Mouse (Mus musculus): ENCODE data around the gene Arhgap42. TPM values are rescaled to one million over a fixed set of nuclear protein-coding genes. Genes with fewer than 3 reads are reported as not detected.

The Arhgap42 gene
- polyA plus RNA-seq, 1 experiment from 2014 or later, result 16.2 TPM

DNA sequence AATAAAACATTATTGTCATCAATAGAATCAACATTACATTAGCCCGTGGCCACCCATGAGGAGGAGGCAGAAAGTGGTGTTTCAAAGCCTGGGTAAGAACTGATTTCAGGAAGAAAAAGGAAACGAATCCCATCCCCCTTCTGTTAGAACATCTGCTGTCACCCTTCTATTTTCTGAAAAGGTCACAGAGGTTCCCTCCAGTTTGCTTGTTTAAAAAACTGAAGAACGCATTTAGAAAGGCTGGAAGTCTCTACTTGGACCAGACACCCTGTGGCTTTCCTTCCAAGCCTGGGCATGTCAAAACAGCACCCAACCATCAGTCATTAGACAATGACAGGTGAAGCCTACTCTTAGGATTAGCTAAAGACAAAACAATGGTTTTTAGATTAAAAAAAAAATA is 40.3 kb downstream of the Arhgap42 start:
- Histone ChIP-seq H3K27ac (ENCODE audit: low read depth, low read length) (no peak overlapping the region), H3K9me3 (ENCODE audit: control insufficient read depth, low read length) (no peaks in the 10 kb centered on the region), H3K27me3 (replicated peaks; ENCODE audit: control insufficient read depth, insufficient read depth, low read length) (no peaks in the 10 kb centered on the region), H3K9ac (ENCODE audit: low read depth, low read length) (no peak overlapping the region), H3K4me2 (no peak overlapping the region), H3K36me3 (ENCODE audit: control insufficient read depth, insufficient read depth, low read length) (no peaks in the 10 kb centered on the region), H3K4me3 (ENCODE audit: low read depth, low read length) (no peak overlapping the region), H3K4me1 (replicated peaks; ENCODE audit: control insufficient read depth, insufficient read depth, low read length) (no peaks in the 10 kb centered on the region)
- ATAC-seq (replicated peaks; ENCODE audit: low FRiP score), result no peak
- DNase-seq (ENCODE audit: low spot score), result no peak
- 50% methylated on average over 3 of the region's 3 CpGs for WGBS

DNA sequence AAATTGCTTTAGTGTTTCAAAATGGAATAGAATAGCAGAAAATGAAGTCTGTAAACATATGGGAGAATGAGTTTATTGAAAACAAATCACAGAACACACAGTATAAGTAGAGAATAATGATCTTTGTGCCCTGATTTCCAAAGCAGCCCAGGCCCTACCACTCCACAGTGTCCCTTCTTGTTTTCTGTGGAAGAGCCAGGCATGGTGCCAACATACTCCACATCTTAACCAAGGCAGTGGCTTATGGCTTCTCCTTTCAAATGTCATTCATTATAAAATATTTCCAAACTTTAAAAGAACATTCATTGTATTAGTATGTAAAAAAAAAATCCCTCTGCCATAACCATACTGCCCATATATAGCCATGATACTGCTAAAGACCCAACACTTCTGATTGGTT is 42.9 kb downstream of the Arhgap42 start:
- ATAC-seq (replicated peaks; ENCODE audit: low FRiP score), result no peak
- no peak overlapping the region for H3K4me2 ChIP-seq
- no peak overlapping the region for H3K27ac ChIP-seq (ENCODE audit: low read depth, low read length)
- no peak for DNase-seq (ENCODE audit: low spot score)
- H3K27me3 ChIP-seq (replicated peaks; ENCODE audit: control insufficient read depth, insufficient read depth, low read length), result no peaks in the 10 kb centered on the region
- no peak overlapping the region for H3K9ac ChIP-seq (ENCODE audit: low read depth, low read length)
- H3K4me1 ChIP-seq (replicated peaks; ENCODE audit: control insufficient read depth, insufficient read depth, low read length), result no peaks in the 10 kb centered on the region
- H3K36me3 ChIP-seq (ENCODE audit: control insufficient read depth, insufficient read depth, low read length), result no peaks in the 10 kb centered on the region
- H3K4me3 ChIP-seq (ENCODE audit: low read depth, low read length), result no peak overlapping the region
- no peaks in the 10 kb centered on the region for H3K9me3 ChIP-seq (ENCODE audit: control insufficient read depth, low read length)

DNA sequence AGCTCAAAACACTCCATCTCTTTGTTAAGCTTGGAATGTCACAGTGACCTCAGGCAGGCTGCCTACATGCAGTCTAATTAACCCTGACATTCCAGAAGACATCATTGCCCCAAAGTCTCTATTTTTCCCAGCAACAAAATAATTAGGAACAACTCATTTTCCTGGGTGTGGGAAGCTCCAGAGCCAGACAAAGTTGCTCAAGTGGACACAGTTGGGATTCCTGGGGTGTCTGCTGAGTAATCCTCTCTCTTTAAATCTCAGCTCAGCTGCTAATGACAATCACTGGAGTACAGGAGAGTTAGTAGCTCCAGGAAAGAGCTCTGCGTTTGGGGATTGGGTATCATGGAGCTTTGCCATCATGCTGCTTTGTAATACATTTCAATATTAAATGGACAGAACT is 44.4 kb downstream of the Arhgap42 start:
- H3K9ac ChIP-seq (ENCODE audit: low read depth, low read length), result no peak overlapping the region

DNA sequence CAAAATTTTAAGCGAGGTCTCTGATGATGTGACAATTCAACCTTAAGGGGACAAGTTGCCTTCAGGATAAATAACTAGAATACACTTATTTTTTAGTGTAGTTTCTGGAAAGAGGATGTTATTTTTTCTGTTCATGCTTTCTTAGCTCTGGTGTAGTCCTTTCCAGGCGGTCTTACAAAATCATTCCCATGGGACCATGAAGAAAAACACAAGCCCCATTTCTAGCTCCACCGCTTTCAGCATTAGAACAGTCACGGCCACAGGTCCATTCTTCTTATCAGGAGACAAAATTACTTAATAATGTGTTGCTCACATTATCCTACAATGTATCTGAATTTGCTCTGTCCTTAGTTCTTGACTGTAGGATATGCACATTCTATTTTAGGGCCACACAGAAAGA is 46.2 kb downstream of the Arhgap42 start:
- Histone ChIP-seq H3K4me2 (no peak overlapping the region), H3K4me1 (replicated peaks; ENCODE audit: control insufficient read depth, insufficient read depth, low read length) (no peaks in the 10 kb centered on the region), H3K36me3 (ENCODE audit: control insufficient read depth, insufficient read depth, low read length) (no peaks in the 10 kb centered on the region), H3K27me3 (replicated peaks; ENCODE audit: control insufficient read depth, insufficient read depth, low read length) (no peaks in the 10 kb centered on the region), H3K27ac (ENCODE audit: low read depth, low read length) (no peak overlapping the region), H3K9me3 (ENCODE audit: control insufficient read depth, low read length) (no peaks in the 10 kb centered on the region), H3K9ac (ENCODE audit: low read depth, low read length) (no peak overlapping the region), H3K4me3 (ENCODE audit: low read depth, low read length) (no peak overlapping the region)
- WGBS, result 90% methylated on average over 4 of the region's 4 CpGs
- ATAC-seq (replicated peaks; ENCODE audit: low FRiP score) (no peak), DNase-seq (ENCODE audit: low spot score) (no peak)

More for the DNA sequence above, 44.4 kb downstream of the Arhgap42 start:
- Histone ChIP-seq H3K36me3 (ENCODE audit: control insufficient read depth, insufficient read depth, low read length) (no peaks in the 10 kb centered on the region), H3K4me1 (replicated peaks; ENCODE audit: control insufficient read depth, insufficient read depth, low read length) (no peaks in the 10 kb centered on the region), H3K4me3 (ENCODE audit: low read depth, low read length) (no peak overlapping the region), H3K27ac (ENCODE audit: low read depth, low read length) (no peak overlapping the region), H3K9me3 (ENCODE audit: control insufficient read depth, low read length) (no peaks in the 10 kb centered on the region), H3K27me3 (replicated peaks; ENCODE audit: control insufficient read depth, insufficient read depth, low read length) (no peaks in the 10 kb centered on the region), H3K4me2 (no peak overlapping the region)
- DNase-seq (ENCODE audit: low spot score) (no peak), ATAC-seq (replicated peaks; ENCODE audit: low FRiP score) (no peak)
- 77% methylated on average over 1 of the region's 1 CpGs for WGBS

DNA sequence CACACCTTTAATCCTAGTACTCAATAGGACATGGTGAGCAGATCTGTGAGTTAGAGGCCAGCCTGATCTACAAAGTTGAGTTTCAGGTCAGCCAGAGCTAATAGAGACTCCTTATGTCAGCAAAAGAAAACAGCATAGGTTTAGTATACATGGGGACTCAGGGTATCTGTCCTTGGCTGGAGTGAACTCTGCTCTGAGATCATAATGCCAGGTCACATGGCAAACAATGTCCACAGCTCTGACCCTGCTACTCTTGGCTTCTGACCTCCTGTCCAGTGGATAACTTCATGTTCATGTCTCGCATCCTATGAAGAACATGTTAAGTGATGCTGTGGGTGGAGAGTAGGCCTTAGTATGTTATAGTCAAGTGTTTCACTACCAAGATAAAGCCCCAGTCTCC is 48.1 kb downstream of the Arhgap42 start:
- Histone ChIP-seq H3K27ac (ENCODE audit: low read depth, low read length) (no peak overlapping the region), H3K4me1 (replicated peaks; ENCODE audit: control insufficient read depth, insufficient read depth, low read length) (no peaks in the 10 kb centered on the region), H3K9ac (ENCODE audit: low read depth, low read length) (no peak overlapping the region), H3K27me3 (replicated peaks; ENCODE audit: control insufficient read depth, insufficient read depth, low read length) (no peaks in the 10 kb centered on the region), H3K4me3 (ENCODE audit: low read depth, low read length) (no peak overlapping the region), H3K9me3 (ENCODE audit: control insufficient read depth, low read length) (no peaks in the 10 kb centered on the region), H3K36me3 (ENCODE audit: control insufficient read depth, insufficient read depth, low read length) (no peaks in the 10 kb centered on the region), H3K4me2 (no peak overlapping the region)
- ATAC-seq (replicated peaks; ENCODE audit: low FRiP score) (no peak), DNase-seq (ENCODE audit: low spot score) (no peak)
- 82% methylated on average over 1 of the region's 1 CpGs for WGBS

DNA sequence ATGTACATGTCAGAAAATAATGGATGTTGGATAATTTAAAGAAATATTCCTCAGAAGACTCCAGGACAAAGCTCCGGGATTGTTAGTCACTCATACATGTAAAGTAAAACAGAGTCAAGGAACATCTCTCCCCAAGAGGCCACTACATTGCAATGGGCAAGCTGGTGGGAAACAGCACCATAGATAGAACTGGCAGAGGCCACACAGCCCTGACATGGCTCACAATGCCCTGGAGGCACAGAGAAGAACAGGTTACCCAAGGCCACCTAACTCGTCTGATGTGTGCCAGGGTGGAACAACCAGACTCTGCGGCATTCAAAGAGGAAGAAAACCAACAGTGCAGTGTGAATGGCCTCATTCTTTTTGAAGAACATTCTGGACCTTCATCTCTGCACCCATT is 50.7 kb downstream of the Arhgap42 start:
- no peak overlapping the region for H3K9ac ChIP-seq (ENCODE audit: low read depth, low read length)
- H3K4me1 ChIP-seq (replicated peaks; ENCODE audit: control insufficient read depth, insufficient read depth, low read length), result no peaks in the 10 kb centered on the region
- DNase-seq (ENCODE audit: low spot score), result no peak
- no peak for ATAC-seq (replicated peaks; ENCODE audit: low FRiP score)
- WGBS, result 86% methylated on average over 3 of the region's 3 CpGs
- no peaks in the 10 kb centered on the region for H3K9me3 ChIP-seq (ENCODE audit: control insufficient read depth, low read length)
- no peak overlapping the region for H3K4me2 ChIP-seq
- no peaks in the 10 kb centered on the region for H3K36me3 ChIP-seq (ENCODE audit: control insufficient read depth, insufficient read depth, low read length)
- no peak overlapping the region for H3K27ac ChIP-seq (ENCODE audit: low read depth, low read length)
- no peaks in the 10 kb centered on the region for H3K27me3 ChIP-seq (replicated peaks; ENCODE audit: control insufficient read depth, insufficient read depth, low read length)
- no peak overlapping the region for H3K4me3 ChIP-seq (ENCODE audit: low read depth, low read length)

DNA sequence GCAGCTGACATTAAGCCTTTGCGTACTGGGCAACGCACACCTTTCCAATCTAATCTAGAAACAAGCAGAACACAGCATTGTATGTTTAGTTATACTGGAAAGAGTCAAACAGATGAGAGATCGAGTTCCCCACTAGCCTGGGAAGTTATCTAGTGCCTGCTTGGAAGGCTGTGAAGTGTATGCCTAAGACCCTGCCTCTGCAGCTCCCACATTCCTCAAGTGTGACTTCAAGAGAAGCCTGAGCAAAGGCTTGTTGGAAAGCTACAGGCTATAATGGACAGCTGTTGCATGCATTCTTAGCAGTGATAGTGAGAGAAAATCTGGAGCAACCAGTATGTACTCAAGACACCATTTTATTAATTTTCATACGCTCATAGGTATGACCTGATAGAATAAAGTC is 61.2 kb downstream of the Arhgap42 start:
- Histone ChIP-seq H3K27me3 (replicated peaks; ENCODE audit: control insufficient read depth, insufficient read depth, low read length) (no peaks in the 10 kb centered on the region), H3K4me3 (ENCODE audit: low read depth, low read length) (no peak overlapping the region), H3K4me1 (replicated peaks; ENCODE audit: control insufficient read depth, insufficient read depth, low read length) (no peaks in the 10 kb centered on the region), H3K36me3 (ENCODE audit: control insufficient read depth, insufficient read depth, low read length) (no peaks in the 10 kb centered on the region), H3K4me2 (no peak overlapping the region), H3K9ac (ENCODE audit: low read depth, low read length) (no peak overlapping the region), H3K9me3 (ENCODE audit: control insufficient read depth, low read length) (no peaks in the 10 kb centered on the region), H3K27ac (ENCODE audit: low read depth, low read length) (no peak overlapping the region)
- 78% methylated on average over 4 of the region's 4 CpGs for WGBS
- ATAC-seq (replicated peaks; ENCODE audit: low FRiP score) (no peak), DNase-seq (ENCODE audit: low spot score) (no peak)

DNA sequence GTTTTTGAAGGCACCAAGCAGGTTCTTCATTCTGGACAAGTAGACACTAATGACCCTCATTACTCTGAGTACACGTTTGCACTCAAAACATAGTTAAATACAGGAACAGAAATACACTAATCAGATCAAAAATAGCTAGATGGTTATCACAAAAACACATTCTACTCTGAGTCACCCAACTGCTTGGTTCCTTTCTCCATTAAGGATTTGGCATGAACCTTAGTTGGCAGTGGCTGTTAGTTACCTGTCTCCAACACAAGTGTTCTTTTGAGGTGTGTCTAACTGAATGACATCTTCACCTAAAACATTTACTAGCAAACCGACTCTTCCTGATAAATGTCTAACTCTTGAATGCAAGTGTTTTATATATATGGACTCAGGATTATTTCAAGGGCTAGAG is 64.0 kb downstream of the Arhgap42 start:
- ATAC-seq (replicated peaks; ENCODE audit: low FRiP score) (no peak), DNase-seq (ENCODE audit: low spot score) (no peak)
- H3K4me1 ChIP-seq (replicated peaks; ENCODE audit: control insufficient read depth, insufficient read depth, low read length), result no peaks in the 10 kb centered on the region
- 82% methylated on average over 2 of the region's 2 CpGs for WGBS
- H3K9me3 ChIP-seq (ENCODE audit: control insufficient read depth, low read length), result no peaks in the 10 kb centered on the region
- H3K9ac ChIP-seq (ENCODE audit: low read depth, low read length), result no peak overlapping the region
- no peaks in the 10 kb centered on the region for H3K36me3 ChIP-seq (ENCODE audit: control insufficient read depth, insufficient read depth, low read length)
- H3K4me3 ChIP-seq (ENCODE audit: low read depth, low read length), result no peak overlapping the region
- no peak overlapping the region for H3K4me2 ChIP-seq
- H3K27ac ChIP-seq (ENCODE audit: low read depth, low read length), result no peak overlapping the region
- H3K27me3 ChIP-seq (replicated peaks; ENCODE audit: control insufficient read depth, insufficient read depth, low read length), result no peaks in the 10 kb centered on the region

DNA sequence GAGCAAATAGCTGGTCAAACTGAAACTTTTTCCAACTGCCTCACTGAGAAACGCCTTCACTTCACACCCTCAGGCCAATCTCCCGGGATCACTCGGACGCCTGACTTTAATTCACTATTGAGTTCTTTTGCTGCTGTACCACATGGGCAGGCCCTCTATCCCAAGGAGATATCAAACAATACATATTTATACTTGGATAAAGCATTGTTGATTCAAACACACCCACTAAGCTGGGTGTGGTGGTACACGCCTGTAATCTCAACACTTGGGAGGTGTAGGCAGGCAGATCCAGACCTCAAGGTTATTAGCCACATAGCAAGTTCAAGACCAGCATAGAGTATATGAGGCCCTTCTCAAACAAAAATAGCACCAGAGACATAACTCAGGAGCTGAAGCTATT is 64.7 kb downstream of the Arhgap42 start:
- DNase-seq (ENCODE audit: low spot score) (no peak), ATAC-seq (replicated peaks; ENCODE audit: low FRiP score) (no peak)
- H3K4me2 ChIP-seq, result no peak overlapping the region
- H3K27me3 ChIP-seq (replicated peaks; ENCODE audit: control insufficient read depth, insufficient read depth, low read length), result no peaks in the 10 kb centered on the region
- 85% methylated on average over 5 of the region's 5 CpGs for WGBS
- H3K4me1 ChIP-seq (replicated peaks; ENCODE audit: control insufficient read depth, insufficient read depth, low read length), result no peaks in the 10 kb centered on the region
- no peaks in the 10 kb centered on the region for H3K9me3 ChIP-seq (ENCODE audit: control insufficient read depth, low read length)
- no peak overlapping the region for H3K9ac ChIP-seq (ENCODE audit: low read depth, low read length)
- no peak overlapping the region for H3K27ac ChIP-seq (ENCODE audit: low read depth, low read length)
- no peaks in the 10 kb centered on the region for H3K36me3 ChIP-seq (ENCODE audit: control insufficient read depth, insufficient read depth, low read length)
- H3K4me3 ChIP-seq (ENCODE audit: low read depth, low read length), result no peak overlapping the region
